Comparison of ENCODE assay signal across 15 mouse cellular contexts in the genomic region with DNA sequence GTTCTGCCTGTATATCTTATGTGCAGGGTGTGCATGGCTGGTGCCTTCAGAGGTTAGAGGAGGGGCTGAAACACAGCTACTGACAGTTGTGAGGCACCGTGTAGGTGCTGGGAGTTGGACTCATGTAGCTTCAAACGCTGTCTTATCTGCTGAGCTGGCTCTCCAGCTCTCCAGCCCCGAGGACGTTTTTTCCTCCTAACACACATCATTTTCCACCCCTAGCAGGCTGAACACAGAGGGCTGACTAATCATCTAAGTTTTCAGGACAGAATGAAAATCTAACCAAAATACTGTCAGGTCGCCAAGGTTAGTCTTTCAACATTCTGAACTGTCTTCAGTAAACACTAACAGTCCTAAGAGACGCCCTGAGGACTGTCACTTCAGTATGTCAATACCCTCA. TPM values are rescaled to one million over a fixed set of nuclear protein-coding genes. Genes with fewer than 3 reads are reported as not detected.
DNase-seq lines count a peak whose midpoint lies in the region; ATAC-seq and TF ChIP-seq lines count a peak whose summit lies in the region.
"Had no signal": no experiment of that assay in that cellular context is flagged by ENCODE, and none has a peak within 500 bp of the region (broad histone marks: within the 10 kb centered on the region; RNA-seq: fewer than 3 reads in every experiment).

No protein-coding gene starts in this region.

- no peaks in the 10 kb centered on the region for H3K4me1 ChIP-seq in lung, embryonic 14.5 days (ENCODE audit: insufficient read depth)
- peaks cover 8% of the 10 kb centered on the region for H3K4me1 ChIP-seq in embryonic fibroblast, embryonic 13.5 days (ENCODE audit: control insufficient read depth, insufficient read depth, low read length)

- H3K4me2 ChIP-seq in lung, embryonic 14.5 days = no peak overlapping the region
- H3K4me2 ChIP-seq: midbrain, embryonic 11.5 days had no signal

- H3K27me3 ChIP-seq in lung, embryonic 14.5 days (ENCODE audit: insufficient read depth, low read length) = no peaks in the 10 kb centered on the region

- peak overlapping the region; percentile 62 for H3K27ac ChIP-seq in gastrocnemius, adult 2 months
- peak overlapping the region; percentile 18; the same call in 1 of the 2 replicates for H3K27ac ChIP-seq in lung, embryonic 14.5 days (ENCODE audit: low read depth)
- peak overlapping the region; percentile 42 for H3K27ac ChIP-seq in embryonic fibroblast, embryonic 13.5 days (ENCODE audit: insufficient read depth, low read length)
- H3K27ac ChIP-seq: forebrain, embryonic 10.5 days; hindbrain, embryonic 10.5 days had no signal

- intact Hi-C loops in gastrocnemius, adult 2 months (cut with DNase I) = no loop called here
- intact Hi-C loops in gastrocnemius, postnatal 14 days (cut with DNase I; ENCODE audit: low total_unique reads) = no loop called here

- no peak overlapping the region for H3K9ac ChIP-seq in lung, embryonic 14.5 days

- no peak for TF ChIP-seq CTCF in gastrocnemius, adult 2 months (IDR thresholded peaks at IDR 0.05)
- TF ChIP-seq CTCF in lung, embryonic 14.5 days (IDR thresholded peaks at IDR 0.05; ENCODE audit: low read depth) = no peak
- TF ChIP-seq CTCF in embryonic fibroblast, embryonic 13.5 days (IDR thresholded peaks at IDR 0.05; ENCODE audit: borderline replicate concordance, insufficient read depth, low read length) = no peak

- H3K9me3 ChIP-seq in lung, embryonic 14.5 days (ENCODE audit: low read depth, low read length) = no peaks in the 10 kb centered on the region; the same call in 1 of the 2 replicates
- H3K9me3 ChIP-seq: hindbrain, embryonic 10.5 days had no signal

- DNase-seq in gastrocnemius, adult 2 months = no peak
- DNase-seq in gastrocnemius, postnatal 14 days = no peak
- no peak for DNase-seq in lung, embryonic 14.5 days
- DNase-seq in lung, postnatal 4 days = no peak
- no peak for DNase-seq in gastrocnemius, adult 18-20 months (ENCODE audit: low spot score)
- DNase-seq in layer of hippocampus, adult 8-10 months (ENCODE audit: low spot score in 2 of 2) = no peak
- DNase-seq: cerebellum, adult 11-12 months; lung, adult 18-20 months; right cerebral cortex, postnatal 25 days had no signal

- no peak for ATAC-seq in lung, embryonic 14.5 days (ENCODE audit: insufficient read depth)
- peak; percentile 83 for ATAC-seq in megakaryocyte-erythroid progenitor cell, adult 5-6 weeks (replicated peaks; ENCODE audit: low FRiP score, low TSS enrichment, poor library complexity, severe bottlenecking)
- ATAC-seq: intestine, postnatal 0 days had no signal

- H3K36me3 ChIP-seq in lung, embryonic 14.5 days (ENCODE audit: insufficient read depth) = peaks cover 27% of the 10 kb centered on the region

- no peak overlapping the region for H3K4me3 ChIP-seq in gastrocnemius, adult 2 months
- H3K4me3 ChIP-seq in lung, embryonic 14.5 days (ENCODE audit: low read depth, low read length) = no peak overlapping the region
- H3K4me3 ChIP-seq in embryonic fibroblast, embryonic 13.5 days (ENCODE audit: insufficient read depth, low read length) = no peak overlapping the region
- H3K4me3 ChIP-seq: forebrain, embryonic 10.5 days; hindbrain, embryonic 10.5 days had no signal

- 19% methylated on average over 6 of the region's 6 CpGs for WGBS in lung, embryonic 14.5 days

- no peak for TF ChIP-seq POLR2A in embryonic fibroblast, embryonic 13.5 days (IDR thresholded peaks at IDR 0.05; ENCODE audit: low read depth, low read length)

RNA-seq across cellular contexts. Expression of gene Spen, which starts 13.7 kb away (rescaled TPM):
- 10 to 100 TPM; 23.3 to 25.1 TPM for total RNA-seq in gastrocnemius, adult 2 months (2021)
- 10 to 100 TPM; 20.1 to 22.1 TPM for total RNA-seq in gastrocnemius, postnatal 14 days (2021)
- 15.4 and 15.9 TPM in 2 replicates for polyA plus RNA-seq in lung, embryonic 14.5 days (2014; fragmentation: Nextera tagmentation; extraction: Ambion mirVana)
- polyA plus RNA-seq in embryonic fibroblast, embryonic 13.5 days (2011; ENCODE audit: insufficient read length, low read depth, missing spikeins) = 20.7 and 21.2 TPM in 2 replicates
- 64.2 and 81.5 TPM in 2 replicates for total RNA-seq in megakaryocyte-erythroid progenitor cell, adult 5-6 weeks (2014; fragmentation: Nextera tagmentation)
- total RNA-seq in megakaryocyte-erythroid progenitor cell, adult 5-6 weeks (2017) = 21.1 and 40.5 TPM in 2 replicates
- total RNA-seq in gastrocnemius, adult 18-20 months (2021) = 10 to 100 TPM; 21.4 to 21.9 TPM
- 10 to 100 TPM; 59.2 to 67.9 (median 66.9) TPM for total RNA-seq in layer of hippocampus, adult 8-10 months (2022)
